ENCODE assay signal across 17 mouse cellular contexts in genomic region chr19:36731310-36731709, GRCm38 (mm10). TPM values are rescaled to one million over a fixed set of nuclear protein-coding genes. Genes with fewer than 3 reads are reported as not detected.
DNase-seq lines count a peak whose midpoint lies in the region; ATAC-seq and TF ChIP-seq lines count a peak whose summit lies in the region.
"Had no signal": no experiment of that assay in that cellular context is flagged by ENCODE, and none has a peak within 500 bp of the region (broad histone marks: within the 10 kb centered on the region; RNA-seq: fewer than 3 reads in every experiment).

No protein-coding gene starts in this region.

- H3K9me3 ChIP-seq in embryonic facial prominence, embryonic 13.5 days = no peaks in the 10 kb centered on the region
- H3K9me3 ChIP-seq in embryonic facial prominence, embryonic 10.5 days = no peaks in the 10 kb centered on the region
- no peaks in the 10 kb centered on the region for H3K9me3 ChIP-seq in liver, embryonic 11.5 days (ENCODE audit: control insufficient read depth, low read length)
- H3K9me3 ChIP-seq in lung, postnatal 0 days (ENCODE audit: low read length) = no peaks in the 10 kb centered on the region
- H3K9me3 ChIP-seq: liver, embryonic 13.5 days; midbrain, embryonic 15.5 days; neural tube, embryonic 12.5 days had no signal

- peaks cover 14% of the 10 kb centered on the region; the same call in 1 of the 2 replicates for H3K4me1 ChIP-seq in embryonic facial prominence, embryonic 13.5 days
- H3K4me1 ChIP-seq in embryonic facial prominence, embryonic 10.5 days = no peaks in the 10 kb centered on the region; the same call in 1 of the 2 replicates
- H3K4me1 ChIP-seq in liver, adult 2 months (ENCODE audit: control insufficient read depth, insufficient read depth, low read length) = peaks cover 22% of the 10 kb centered on the region
- H3K4me1 ChIP-seq in liver, embryonic 11.5 days (replicated peaks; ENCODE audit: control insufficient read depth, insufficient read depth, low read length) = no peaks in the 10 kb centered on the region; the same call in 1 of the 2 replicates
- H3K4me1 ChIP-seq in lung, postnatal 0 days (ENCODE audit: insufficient read depth, low read depth, low read length) = peaks cover 18% of the 10 kb centered on the region; the same call in 1 of the 2 replicates
- H3K4me1 ChIP-seq: liver, embryonic 13.5 days; neural tube, embryonic 12.5 days had no signal

- H3K9ac ChIP-seq in embryonic facial prominence, embryonic 13.5 days = no peak overlapping the region
- H3K9ac ChIP-seq in liver, adult 2 months (ENCODE audit: low read depth, low read length) = no peak overlapping the region
- no peak overlapping the region for H3K9ac ChIP-seq in liver, embryonic 11.5 days (ENCODE audit: low read depth, low read length)
- no peak overlapping the region for H3K9ac ChIP-seq in lung, postnatal 0 days (replicated peaks; ENCODE audit: low read depth)
- H3K9ac ChIP-seq: liver, embryonic 13.5 days; midbrain, embryonic 15.5 days; neural tube, embryonic 12.5 days had no signal

- TF ChIP-seq EP300 in lung, postnatal 0 days (IDR thresholded peaks at IDR 0.05) = no peak

- ATAC-seq in embryonic facial prominence, embryonic 13.5 days (ENCODE audit: insufficient number of reproducible peaks, insufficient read depth, low FRiP score, low TSS enrichment, low read depth) = 0 out of 2 replicates have a peak, but pooled peaks have one; percentile 56
- no peak for ATAC-seq in liver, embryonic 11.5 days (replicated peaks; ENCODE audit: low FRiP score)
- ATAC-seq in monocyte, adult 5-6 weeks (replicated peaks; ENCODE audit: insufficient number of reproducible peaks, low FRiP score, low TSS enrichment, poor library complexity, severe bottlenecking) = no peak
- no peak for ATAC-seq in lung, postnatal 0 days
- ATAC-seq: forebrain, embryonic 14.5 days; inflammation-experienced regulatory T-cells, adult 6 months; midbrain, embryonic 15.5 days had no signal

- no peak for TF ChIP-seq CTCF in liver, adult 2 months (IDR thresholded peaks at IDR 0.05; ENCODE audit: low read depth, low read length)
- no peak for TF ChIP-seq CTCF in lung, postnatal 0 days (IDR thresholded peaks at IDR 0.05)

- H3K4me3 ChIP-seq in embryonic facial prominence, embryonic 13.5 days = no peak overlapping the region
- H3K4me3 ChIP-seq in embryonic facial prominence, embryonic 10.5 days = no peak overlapping the region
- H3K4me3 ChIP-seq in liver, adult 2 months (ENCODE audit: insufficient read depth, low read depth, low read length) = no peak overlapping the region
- H3K4me3 ChIP-seq in liver, embryonic 11.5 days (ENCODE audit: low read depth, low read length) = no peak overlapping the region
- H3K4me3 ChIP-seq in lung, postnatal 0 days (ENCODE audit: low read depth, low read length) = no peak overlapping the region
- H3K4me3 ChIP-seq: liver, embryonic 13.5 days; midbrain, embryonic 15.5 days; neural tube, embryonic 12.5 days had no signal

- no peak overlapping the region for H3K4me2 ChIP-seq in embryonic facial prominence, embryonic 13.5 days
- no peak overlapping the region for H3K4me2 ChIP-seq in liver, embryonic 11.5 days
- no peak overlapping the region; the same call in 1 of the 2 replicates for H3K4me2 ChIP-seq in lung, postnatal 0 days (replicated peaks; ENCODE audit: low read depth, low read length)
- H3K4me2 ChIP-seq: liver, embryonic 13.5 days; midbrain, embryonic 15.5 days; neural tube, embryonic 12.5 days had no signal

- intact Hi-C loops in heart, postnatal 10 days (cut with DNase I) = no loop called here

- TF ChIP-seq POLR2A in liver, adult 2 months (IDR thresholded peaks at IDR 0.05; ENCODE audit: extremely low read depth, insufficient read depth, low read length) = no peak

- H3K36me3 ChIP-seq in embryonic facial prominence, embryonic 13.5 days = peaks cover 22% of the 10 kb centered on the region
- peaks cover 6% of the 10 kb centered on the region; the same call in 1 of the 2 replicates for H3K36me3 ChIP-seq in embryonic facial prominence, embryonic 10.5 days (replicated peaks)
- peaks cover 5% of the 10 kb centered on the region for H3K36me3 ChIP-seq in liver, adult 2 months (ENCODE audit: control insufficient read depth, insufficient read depth, low read length)
- H3K36me3 ChIP-seq in liver, embryonic 11.5 days (ENCODE audit: control insufficient read depth, insufficient read depth, low read length) = no peaks in the 10 kb centered on the region
- H3K36me3 ChIP-seq in lung, postnatal 0 days (ENCODE audit: insufficient read depth, low read length) = peaks cover 6% of the 10 kb centered on the region
- H3K36me3 ChIP-seq: liver, embryonic 13.5 days; midbrain, embryonic 15.5 days; neural tube, embryonic 12.5 days had no signal

- WGBS in embryonic facial prominence, embryonic 13.5 days = 85% methylated on average over 11 of the region's 11 CpGs
- 85% methylated on average over 11 of the region's 11 CpGs for WGBS in embryonic facial prominence, embryonic 10.5 days
- 25% methylated on average over 11 of the region's 11 CpGs for WGBS in liver, adult 2 months
- 79% methylated on average over 11 of the region's 11 CpGs for WGBS in liver, embryonic 11.5 days
- WGBS in lung, postnatal 0 days = 79% methylated on average over 11 of the region's 11 CpGs

- H3K27me3 ChIP-seq in embryonic facial prominence, embryonic 13.5 days = no peaks in the 10 kb centered on the region
- H3K27me3 ChIP-seq in embryonic facial prominence, embryonic 10.5 days (replicated peaks; ENCODE audit: low read depth, poor library complexity, severe bottlenecking) = 0 out of 2 replicates have a peak, but pooled peaks cover 6% of the 10 kb centered on the region
- no peaks in the 10 kb centered on the region for H3K27me3 ChIP-seq in liver, adult 2 months (ENCODE audit: control insufficient read depth, insufficient read depth, low read length)
- peaks cover 5% of the 10 kb centered on the region for H3K27me3 ChIP-seq in liver, embryonic 11.5 days (replicated peaks; ENCODE audit: control insufficient read depth, insufficient read depth, low read length)
- no peaks in the 10 kb centered on the region for H3K27me3 ChIP-seq in lung, postnatal 0 days (replicated peaks; ENCODE audit: insufficient read depth, low read length)
- H3K27me3 ChIP-seq: midbrain, embryonic 15.5 days; neural tube, embryonic 12.5 days had no signal

- no peaks in the 10 kb centered on the region; the same call in 1 of the 2 replicates for H3K79me2 ChIP-seq in liver, adult 2 months (ENCODE audit: control insufficient read depth, insufficient read depth, low read length)

- H3K27ac ChIP-seq in embryonic facial prominence, embryonic 13.5 days = no peak overlapping the region
- H3K27ac ChIP-seq in embryonic facial prominence, embryonic 10.5 days (replicated peaks) = no peak overlapping the region
- no peak overlapping the region; the same call in 1 of the 2 replicates for H3K27ac ChIP-seq in liver, adult 2 months (replicated peaks; ENCODE audit: insufficient read depth, low read depth, low read length)
- H3K27ac ChIP-seq in liver, embryonic 11.5 days (ENCODE audit: low read depth, low read length) = no peak overlapping the region
- H3K27ac ChIP-seq in lung, postnatal 0 days (ENCODE audit: low read length) = no peak overlapping the region
- H3K27ac ChIP-seq: liver, embryonic 13.5 days; midbrain, embryonic 15.5 days; neural tube, embryonic 12.5 days had no signal

- DNase-seq in embryonic facial prominence, embryonic 10.5 days (ENCODE audit: low spot score) = no peak
- peak; percentile 93 for DNase-seq in liver, adult 2 months (ENCODE audit: extremely low read depth, low read depth, low spot score)
- no peak for DNase-seq in liver, embryonic 11.5 days (ENCODE audit: low spot score)
- DNase-seq in gastrocnemius, postnatal 25 days = peak; percentile 66
- DNase-seq in heart, postnatal 10 days = peak; percentile 43 to 58
- DNase-seq in lung, postnatal 0 days (ENCODE audit: low spot score) = no peak
- DNase-seq: adrenal gland, adult 8-10 months; liver, embryonic 13.5 days; spleen, adult 18-20 months; thymus, postnatal 36 days had no signal

RNA-seq across cellular contexts. Expression of gene Ppp1r3c, which starts 5.1 kb away (rescaled TPM):
- 9.3 and 9.9 TPM in 2 replicates for polyA plus RNA-seq in embryonic facial prominence, embryonic 13.5 days (2015; fragmentation: Nextera tagmentation; extraction: Ambion mirVana)
- polyA plus RNA-seq in embryonic facial prominence, embryonic 10.5 days (2016; fragmentation: Nextera tagmentation; extraction: Ambion mirVana) = 1.8 and 2.2 TPM in 2 replicates
- total RNA-seq in liver, adult 2 months (2014; rRNA removed) = 30.1 and 39.9 TPM in 2 replicates
- polyA plus RNA-seq in liver, adult 2 months (2012; rRNA removed) = 23.3 and 40.1 TPM in 2 replicates
- 2.1 and 2.9 TPM in 2 replicates for polyA plus RNA-seq in liver, embryonic 11.5 days (2014; fragmentation: Nextera tagmentation; extraction: Ambion mirVana)
- 100 to 1,000 TPM; 219 to 491 TPM for total RNA-seq in gastrocnemius, postnatal 25 days (2021)
- total RNA-seq in heart, postnatal 10 days (2021) = 10 to 100 TPM; 72.2 to 86.1 TPM
- total RNA-seq in monocyte, adult 5-6 weeks (2017) = not detected in 3 replicates
- 39.4 and 51.4 TPM in 2 replicates for polyA plus RNA-seq in lung, postnatal 0 days (2015; fragmentation: Nextera tagmentation; extraction: Ambion mirVana)
- total RNA-seq: megakaryocyte progenitor cell, adult 5-6 weeks had no signal
- polyA plus RNA-seq: inflammation-experienced regulatory T-cells, adult 6 months had no signal

Comparison
In these comparisons a context has a peak if more than half of its experiments do, and no peak if none do; other contexts are left out.
1. DNase-seq: peak in liver, adult 2 months (single experiment), gastrocnemius, postnatal 25 days (single experiment) and heart, postnatal 10 days (2 of 2); none in embryonic facial prominence, embryonic 10.5 days (single experiment), liver, embryonic 11.5 days (single experiment) and lung, postnatal 0 days (single experiment).